Mouse (Mus musculus) small intestine, adult 2 months (tissue): ENCODE data around the gene Fyco1. TPM values are rescaled to one million over a fixed set of nuclear protein-coding genes. Genes with fewer than 3 reads are reported as not detected.

Experiments used
- H3K27ac ChIP-seq: fragments of 200-500 bp; 2 replicates; pipeline ENCODE4 v1.5.1; 2012; ENCODE audit warnings: low read depth, low read length, control low read depth, inconsistent platforms; ENCODE audit not compliant: insufficient read depth
- H3K27me3 ChIP-seq: fragments of 200-500 bp; 2 replicates; pipeline ENCODE4 v1.6.1; 2012; ENCODE audit warnings: mild to moderate bottlenecking, moderate library complexity, low read length, inconsistent platforms; ENCODE audit not compliant: control insufficient read depth, insufficient read depth
- H3K36me3 ChIP-seq: fragments of 200-500 bp; 2 replicates; pipeline ENCODE4 v1.6.1; 2012; ENCODE audit warnings: mild to moderate bottlenecking, low read length, control low read depth, inconsistent platforms; ENCODE audit not compliant: control insufficient read depth, insufficient read depth
- H3K4me1 ChIP-seq: fragments of 200-500 bp; 2 replicates; pipeline ENCODE4 v1.6.1; 2012; ENCODE audit warnings: low read length, inconsistent platforms, mixed read lengths; ENCODE audit not compliant: control insufficient read depth, insufficient read depth, insufficient read length
- H3K4me3 ChIP-seq: fragments of 200-500 bp; 2 replicates; pipeline ENCODE4 v1.5.1; 2012; ENCODE audit warnings: low read depth, mild to moderate bottlenecking, control low read depth, inconsistent platforms, low read length, moderate library complexity
- CTCF ChIP-seq: fragments of 200-500 bp; IDR thresholded peaks from 2 replicates; pipeline ENCODE4 v1.5.1; 2012; ENCODE audit warnings: low read depth, mild to moderate bottlenecking, control low read depth, inconsistent platforms, low read length, moderate library complexity, mixed read lengths; ENCODE audit not compliant: insufficient replicate concordance, insufficient read length; ENCODE audit errors: extremely low read depth
- POLR2A ChIP-seq: fragments of 200-500 bp; IDR thresholded peaks from 2 replicates; pipeline ENCODE4 v1.6.1; 2012; ENCODE audit warnings: low read depth, mild to moderate bottlenecking, control low read depth, inconsistent platforms, low read length, moderate library complexity
- WGBS: fragments of 180-500 bp; shearing (Covaris S2); methylation state at CpG from one replicate; pipeline ENCODE4 v1.1.7; 2018; 5-methylcytosine and 5-hydroxymethylcytosine counted together
- polyA plus RNA-seq: library from polyadenylated mRNA; depleted of rRNA; stranded (reverse); fragments of >200 nt; gene quantifications from 2 replicates; pipeline ENCODE4 v1.2.3, GENCODE M21; 2012

Gene Fyco1
- polyA plus RNA-seq, 1 experiment, result 4.9 TPM

- Histone ChIP-seq H3K36me3 (no peaks in the 10 kb centered on the region), H3K27ac (peak overlapping the region; percentile 44), H3K4me1 (peaks cover 7% of the 10 kb centered on the region; the same call in 1 of the 2 replicates), H3K27me3 (no peaks in the 10 kb centered on the region), H3K4me3 (no peak overlapping the region)
- TF ChIP-seq POLR2A (no peak), CTCF (no peak)
- 16% methylated on average over 1 of the region's 1 CpGs for WGBS
These were observed 83.3 kb downstream of the Fyco1 start for GRCm38 (mm10) chr9:123768443-123768842.

- peak overlapping the region; percentile 38 for H3K4me3 ChIP-seq
- peaks cover 7% of the 10 kb centered on the region; the same call in 1 of the 2 replicates for H3K4me1 ChIP-seq
- WGBS, result 86% methylated on average over 3 of the region's 3 CpGs
- H3K27me3 ChIP-seq, result no peaks in the 10 kb centered on the region
- H3K27ac ChIP-seq, result peak overlapping the region; percentile 41
- TF ChIP-seq POLR2A, result no peak
- TF ChIP-seq CTCF, result no peak
- no peaks in the 10 kb centered on the region for H3K36me3 ChIP-seq
These were observed 84.7 kb downstream of the Fyco1 start for GRCm38 (mm10) chr9:123766996-123767395.

GRCm38 (mm10) chr9:123763771-123764170, 87.9 kb downstream of the Fyco1 start:
- H3K4me3 ChIP-seq, result no peak overlapping the region
- H3K36me3 ChIP-seq, result no peaks in the 10 kb centered on the region
- 65% methylated on average over 3 of the region's 3 CpGs for WGBS
- H3K27me3 ChIP-seq, result no peaks in the 10 kb centered on the region
- TF ChIP-seq CTCF (no peak), POLR2A (no peak)
- H3K4me1 ChIP-seq, result peaks cover 2% of the 10 kb centered on the region; the same call in 1 of the 2 replicates
- H3K27ac ChIP-seq, result no peak overlapping the region

GRCm38 (mm10) chr9:123762886-123763285, 88.8 kb downstream of the Fyco1 start:
- H3K4me3 ChIP-seq, result no peak overlapping the region
- no peaks in the 10 kb centered on the region for H3K36me3 ChIP-seq
- WGBS, result 80% methylated on average over 4 of the region's 4 CpGs
- TF ChIP-seq POLR2A (no peak), CTCF (no peak)
- H3K27ac ChIP-seq, result no peak overlapping the region
- H3K4me1 ChIP-seq, result no peaks in the 10 kb centered on the region
- H3K27me3 ChIP-seq, result no peaks in the 10 kb centered on the region

DNA sequence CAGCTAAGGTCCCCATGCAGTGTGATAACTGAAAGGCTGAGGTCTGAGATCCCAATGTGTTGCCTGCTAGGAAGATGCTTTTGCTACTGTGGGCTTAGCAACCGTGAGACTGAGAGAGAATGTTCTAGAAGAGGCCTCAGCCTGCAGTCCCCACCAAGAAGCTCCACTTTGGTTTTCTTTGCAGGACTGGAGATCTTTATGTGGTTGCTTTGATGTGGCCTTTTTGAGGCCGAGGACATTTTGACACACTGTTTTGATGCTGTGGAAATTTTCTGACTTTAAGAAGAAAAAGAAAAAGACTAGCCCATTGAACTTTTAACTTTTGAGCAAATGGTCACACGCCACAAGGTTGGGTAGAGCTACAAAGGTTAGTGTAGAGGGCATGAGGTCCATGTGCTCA, 90.9 kb downstream of the Fyco1 start:
- TF ChIP-seq CTCF, result no peak
- no peak for TF ChIP-seq POLR2A
- no peak overlapping the region for H3K4me3 ChIP-seq
- no peaks in the 10 kb centered on the region for H3K4me1 ChIP-seq
- WGBS, result 85% methylated on average over 3 of the region's 3 CpGs
- H3K27ac ChIP-seq, result no peak overlapping the region
- no peaks in the 10 kb centered on the region for H3K27me3 ChIP-seq
- no peaks in the 10 kb centered on the region for H3K36me3 ChIP-seq

DNA sequence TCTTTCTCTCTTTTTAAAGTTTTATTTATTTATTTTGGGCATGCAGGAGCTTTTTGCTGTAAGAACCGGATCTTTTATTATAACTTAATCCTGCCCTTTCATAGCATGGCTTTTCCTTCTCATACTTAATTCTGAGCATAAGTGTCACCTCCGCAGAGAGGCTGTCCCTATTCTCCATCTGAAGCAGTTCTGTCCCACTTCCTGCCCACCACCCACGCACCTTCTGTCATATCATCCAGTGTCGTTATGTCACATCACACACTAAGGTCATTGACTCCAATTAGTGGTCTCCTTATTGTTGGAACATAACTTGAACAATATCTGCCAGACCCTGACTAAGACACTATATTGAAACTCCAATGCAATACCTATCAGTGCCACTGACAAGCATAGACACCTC, 93.1 kb downstream of the Fyco1 start:
- Histone ChIP-seq H3K36me3 (no peaks in the 10 kb centered on the region), H3K4me3 (no peak overlapping the region), H3K27ac (no peak overlapping the region), H3K4me1 (no peaks in the 10 kb centered on the region; the same call in 1 of the 2 replicates), H3K27me3 (no peaks in the 10 kb centered on the region)
- TF ChIP-seq CTCF (no peak), POLR2A (no peak)
- WGBS, result 66% methylated on average over 4 of the region's 4 CpGs

DNA sequence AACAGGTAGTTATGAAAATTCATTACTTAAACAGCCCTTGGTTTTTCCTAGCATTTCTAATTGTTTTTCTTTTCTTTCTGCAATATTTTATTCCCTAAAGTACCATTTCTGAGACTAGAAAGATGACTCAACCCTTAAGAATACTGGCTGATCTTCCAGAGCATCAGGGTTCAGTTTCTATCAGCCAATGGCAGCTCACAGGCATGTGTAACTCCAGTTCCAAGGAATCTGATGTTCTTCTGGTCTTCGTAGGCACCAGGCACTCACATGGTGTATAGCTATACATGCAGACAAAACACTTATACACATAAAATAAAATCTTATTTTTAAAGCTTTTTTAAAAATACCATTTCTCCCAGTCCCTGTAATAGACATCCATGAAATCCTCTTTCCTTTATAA, 93.5 kb downstream of the Fyco1 start:
- no peak overlapping the region for H3K4me3 ChIP-seq
- 73% methylated on average over 1 of the region's 1 CpGs for WGBS
- H3K27ac ChIP-seq, result no peak overlapping the region
- no peaks in the 10 kb centered on the region for H3K36me3 ChIP-seq
- no peaks in the 10 kb centered on the region for H3K27me3 ChIP-seq
- no peaks in the 10 kb centered on the region; the same call in 1 of the 2 replicates for H3K4me1 ChIP-seq
- no peak for TF ChIP-seq CTCF
- TF ChIP-seq POLR2A, result no peak

DNA sequence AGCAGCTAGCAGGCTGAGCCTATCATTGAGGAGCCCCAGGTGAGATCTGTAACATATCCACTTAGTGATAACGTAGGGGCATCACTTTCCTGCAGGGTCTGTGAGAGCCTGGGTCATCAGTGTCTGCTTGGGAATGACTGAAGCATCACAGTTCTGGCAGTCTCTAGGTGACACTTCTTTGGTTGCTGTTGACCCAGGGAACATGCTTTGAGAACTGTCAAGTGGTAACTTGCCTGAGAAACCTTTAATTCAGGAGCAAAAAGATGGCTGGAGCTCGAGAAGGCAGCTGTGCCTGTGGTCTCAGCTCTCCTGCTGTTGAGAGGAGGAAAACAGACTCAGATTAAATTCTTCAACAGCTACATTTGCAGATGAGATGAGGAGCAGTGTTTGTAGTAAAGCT, 94.4 kb downstream of the Fyco1 start:
- H3K4me3 ChIP-seq, result no peak overlapping the region
- H3K36me3 ChIP-seq, result no peaks in the 10 kb centered on the region
- TF ChIP-seq CTCF (no peak), POLR2A (no peak)
- no peaks in the 10 kb centered on the region; the same call in 1 of the 2 replicates for H3K4me1 ChIP-seq
- no peaks in the 10 kb centered on the region for H3K27me3 ChIP-seq
- 53% methylated on average over 2 of the region's 2 CpGs for WGBS
- no peak overlapping the region for H3K27ac ChIP-seq
